Mouse (Mus musculus): ENCODE measurements around the gene Tescl.

- no peak for TF ChIP-seq CTCF (IDR thresholded peaks at IDR 0.05; ENCODE audit: low read depth, low read length)
- TF ChIP-seq POLR2A (IDR thresholded peaks at IDR 0.05; ENCODE audit: extremely low read depth, insufficient read depth, low read length), result no peak
Observed at GRCm38 (mm10) chr7:24371012-24371808, 37.5 kb upstream of the Tescl start.
